Comparison of ENCODE assay signal across 9 mouse cellular contexts in genomic region chr2:19445871-19446501, GRCm38 (mm10). TPM values are rescaled to one million over a fixed set of nuclear protein-coding genes. Genes with fewer than 3 reads are reported as not detected.
DNase-seq lines count a peak whose midpoint lies in the region; ATAC-seq and TF ChIP-seq lines count a peak whose summit lies in the region.
"Had no signal": no experiment of that assay in that cellular context is flagged by ENCODE, and none has a peak within 500 bp of the region (broad histone marks: within the 10 kb centered on the region; RNA-seq: fewer than 3 reads in every experiment).

No protein-coding gene starts in this region.

- no peaks in the 10 kb centered on the region for H3K9me3 ChIP-seq in embryonic facial prominence, embryonic 15.5 days (replicated peaks)
- H3K9me3 ChIP-seq in intestine, embryonic 16.5 days (ENCODE audit: control insufficient read depth, low read length), result no peaks in the 10 kb centered on the region

- H3K4me2 ChIP-seq in embryonic facial prominence, embryonic 15.5 days (replicated peaks), result peak overlapping the region; percentile 49
- H3K4me2 ChIP-seq in intestine, embryonic 16.5 days (ENCODE audit: low read depth, low read length), result peak overlapping the region; percentile 50

- peak overlapping the region; percentile 31 for H3K4me3 ChIP-seq in embryonic facial prominence, embryonic 15.5 days (replicated peaks)
- peak overlapping the region; percentile 39 for H3K4me3 ChIP-seq in intestine, embryonic 16.5 days (ENCODE audit: low read length)
- peak overlapping the region; percentile 17 for H3K4me3 ChIP-seq in olfactory bulb, adult 2 months (ENCODE audit: insufficient read depth, low read depth, low read length)

- under 1% methylated on average over 67 of the region's 67 CpGs for WGBS in embryonic facial prominence, embryonic 15.5 days
- under 1% methylated on average over 67 of the region's 67 CpGs for WGBS in intestine, embryonic 16.5 days
- under 1% methylated on average over 67 of the region's 67 CpGs for WGBS in olfactory bulb, adult 2 months

- no peak overlapping the region for H3K9ac ChIP-seq in embryonic facial prominence, embryonic 15.5 days
- H3K9ac ChIP-seq in intestine, embryonic 16.5 days (ENCODE audit: low read depth, low read length), result no peak overlapping the region

- peaks cover 96% of the 10 kb centered on the region for H3K27me3 ChIP-seq in embryonic facial prominence, embryonic 15.5 days
- H3K27me3 ChIP-seq in intestine, embryonic 16.5 days (replicated peaks; ENCODE audit: control insufficient read depth, insufficient read depth, low read length), result peaks cover 70% of the 10 kb centered on the region

- no peaks in the 10 kb centered on the region for H3K36me3 ChIP-seq in embryonic facial prominence, embryonic 15.5 days
- no peaks in the 10 kb centered on the region for H3K36me3 ChIP-seq in intestine, embryonic 16.5 days (ENCODE audit: control insufficient read depth, insufficient read depth, low read length)

- peaks cover 20% of the 10 kb centered on the region for H3K4me1 ChIP-seq in embryonic facial prominence, embryonic 15.5 days
- peaks cover 10% of the 10 kb centered on the region for H3K4me1 ChIP-seq in intestine, embryonic 16.5 days (ENCODE audit: control insufficient read depth, insufficient read depth, low read length)
- peaks cover 20% of the 10 kb centered on the region for H3K4me1 ChIP-seq in olfactory bulb, adult 2 months (ENCODE audit: control insufficient read depth, insufficient read depth, low read length)

- DNase-seq in kidney, postnatal 4 days, result peak; percentile 22 to 25
- no peak for DNase-seq in kidney, postnatal 25 days
- no peak for DNase-seq in urinary bladder, adult 2 months (ENCODE audit: low spot score)
- DNase-seq in testis, postnatal 10 days (ENCODE audit: low spot score), result no peak
- DNase-seq: heart, postnatal 36 days had no signal

- no peak for TF ChIP-seq CTCF in olfactory bulb, adult 2 months (IDR thresholded peaks at IDR 0.05; ENCODE audit: insufficient read depth, low read depth, low read length)

- H3K27ac ChIP-seq in embryonic facial prominence, embryonic 15.5 days (replicated peaks), result no peak overlapping the region
- no peak overlapping the region for H3K27ac ChIP-seq in intestine, embryonic 16.5 days (ENCODE audit: low read length)
- no peak overlapping the region for H3K27ac ChIP-seq in olfactory bulb, adult 2 months (ENCODE audit: insufficient read depth, low read depth, low read length)

- ATAC-seq in embryonic facial prominence, embryonic 15.5 days (ENCODE audit: insufficient number of reproducible peaks, low FRiP score, low TSS enrichment, low read depth), result no peak
- no peak; the same call in 1 of the 2 replicates for ATAC-seq in intestine, embryonic 16.5 days
- no peak for ATAC-seq in monocyte, adult 5-6 weeks (replicated peaks; ENCODE audit: insufficient number of reproducible peaks, low FRiP score, low TSS enrichment, poor library complexity, severe bottlenecking)

- no peak for TF ChIP-seq POLR2A in olfactory bulb, adult 2 months (IDR thresholded peaks at IDR 0.05; ENCODE audit: insufficient read depth, low read depth, low read length)

RNA-seq across cellular contexts. Expression of gene Ptf1a, which starts 0.5 kb away (rescaled TPM):
- not detected in 2 replicates for polyA plus RNA-seq in embryonic facial prominence, embryonic 15.5 days (2015; fragmentation: Nextera tagmentation; extraction: Ambion mirVana)
- polyA plus RNA-seq in intestine, embryonic 16.5 days (2015; fragmentation: Nextera tagmentation; extraction: Ambion mirVana), result 9.1 and 11.2 TPM in 2 replicates
- polyA plus RNA-seq in olfactory bulb, adult 2 months (2012; ENCODE audit: insufficient read depth, insufficient read length, low replicate concordance, missing spikeins), result not detected in 2 replicates
- not detected in 2 replicates for polyA plus RNA-seq in urinary bladder, adult 2 months (2012; rRNA removed)
- not detected in 3 replicates for total RNA-seq in monocyte, adult 5-6 weeks (2017)
- total RNA-seq: heart, postnatal 36 days had no signal

Comparison
In these comparisons a context has a peak if more than half of its experiments do, and no peak if none do; other contexts are left out.
1. DNase-seq: peak in kidney, postnatal 4 days (2 of 2); none in kidney, postnatal 25 days (0 of 2), urinary bladder, adult 2 months (single experiment) and testis, postnatal 10 days (single experiment).
2. RNA of gene Ptf1a, which starts 0.5 kb away (polyA plus RNA-seq): 9.1 to 11.2 TPM in intestine, embryonic 16.5 days; not detected in embryonic facial prominence, embryonic 15.5 days, not detected in olfactory bulb, adult 2 months and not detected in urinary bladder, adult 2 months; every median in the first group is over 10 times any median in the second.
3. Peak in every context shown above with its lines, with median percentiles within 50 percentile points of each other: H3K4me3 ChIP-seq.